Comparison of ENCODE assay signal across 27 mouse cellular contexts in the genomic region with DNA sequence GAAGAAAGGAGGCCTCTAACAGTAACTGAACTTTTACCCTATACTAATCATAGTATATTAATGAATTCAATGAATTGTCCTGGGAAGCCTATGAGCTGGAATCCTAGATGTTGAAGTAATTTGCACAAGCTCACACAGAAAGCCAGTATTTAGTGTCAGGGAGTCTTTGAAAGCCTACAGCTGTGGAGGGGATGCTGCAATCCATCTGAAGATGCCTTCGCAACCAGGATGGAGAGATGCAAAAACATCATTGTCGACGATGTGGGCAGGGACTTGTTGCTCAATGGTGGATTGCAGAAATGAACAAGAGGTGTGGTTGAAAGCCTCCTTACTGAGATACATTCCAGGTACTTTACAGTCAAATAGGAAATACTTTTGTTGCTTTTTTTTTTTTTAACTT. TPM values are rescaled to one million over a fixed set of nuclear protein-coding genes. Genes with fewer than 3 reads are reported as not detected.
"Had no signal": no experiment of that assay in that cellular context is flagged by ENCODE, and none has a peak within 500 bp of the region (broad histone marks: within the 10 kb centered on the region; RNA-seq: fewer than 3 reads in every experiment).

No protein-coding gene starts in this region.

- H3K9me3 ChIP-seq: liver, embryonic 13.5 days; liver, embryonic 15.5 days; lung, embryonic 15.5 days; midbrain, embryonic 10.5 days; midbrain, embryonic 12.5 days; neural tube, embryonic 12.5 days had no signal

- DNase-seq: liver, embryonic 13.5 days; liver, postnatal 0 days; lung, adult 2 months; lung, postnatal 14 days; midbrain, embryonic 14.5 days; right cerebral cortex, postnatal 14 days; right cerebral cortex, postnatal 4 days; spleen, adult 18-20 months; thymus, adult 18-20 months; thymus, postnatal 14 days; thymus, postnatal 36 days had no signal

- H3K27ac ChIP-seq: liver, embryonic 13.5 days; liver, embryonic 15.5 days; lung, embryonic 15.5 days; macrophage; midbrain, embryonic 10.5 days; midbrain, embryonic 12.5 days; neural tube, embryonic 12.5 days had no signal

- H3K9ac ChIP-seq: liver, embryonic 13.5 days; liver, embryonic 15.5 days; liver, postnatal 0 days; lung, embryonic 15.5 days; midbrain, embryonic 12.5 days; neural tube, embryonic 12.5 days had no signal

- ATAC-seq: liver, postnatal 0 days; midbrain, embryonic 16.5 days had no signal

- H3K36me3 ChIP-seq: liver, embryonic 13.5 days; liver, embryonic 15.5 days; lung, embryonic 15.5 days; midbrain, embryonic 10.5 days; midbrain, embryonic 12.5 days; neural tube, embryonic 12.5 days had no signal

- H3K4me2 ChIP-seq: liver, embryonic 11.5 days; liver, embryonic 13.5 days; liver, embryonic 15.5 days; lung, embryonic 15.5 days; midbrain, embryonic 12.5 days; neural tube, embryonic 12.5 days had no signal

- H3K4me1 ChIP-seq: liver, embryonic 13.5 days; liver, embryonic 15.5 days; lung, embryonic 15.5 days; midbrain, embryonic 12.5 days; neural tube, embryonic 12.5 days had no signal

- H3K4me3 ChIP-seq: liver, embryonic 13.5 days; liver, embryonic 15.5 days; lung, embryonic 15.5 days; midbrain, embryonic 10.5 days; midbrain, embryonic 12.5 days; neural tube, embryonic 12.5 days had no signal

RNA-seq across cellular contexts. Expression of a gene that starts 3.1 kb away (rescaled TPM):
- total RNA-seq: megakaryocyte progenitor cell, adult 5-6 weeks; megakaryocyte-erythroid progenitor cell, adult 5-6 weeks; monocyte, adult 5-6 weeks; neutrophil, adult 5-6 weeks had no signal
- polyA plus RNA-seq: liver, embryonic 11.5 days; liver, embryonic 13.5 days; liver, embryonic 15.5 days; liver, postnatal 0 days; macrophage; midbrain, embryonic 10.5 days; midbrain, embryonic 12.5 days; midbrain, embryonic 14.5 days; neural tube, embryonic 12.5 days; small intestine, adult 2 months had no signal

RNA-seq across cellular contexts. Expression of a gene that starts 42.5 kb away (rescaled TPM):
- total RNA-seq: megakaryocyte progenitor cell, adult 5-6 weeks; megakaryocyte-erythroid progenitor cell, adult 5-6 weeks; monocyte, adult 5-6 weeks; neutrophil, adult 5-6 weeks had no signal
- polyA plus RNA-seq: liver, embryonic 11.5 days; liver, embryonic 13.5 days; liver, embryonic 15.5 days; liver, postnatal 0 days; lung, adult 2 months; lung, embryonic 15.5 days; macrophage; midbrain, embryonic 10.5 days; midbrain, embryonic 12.5 days; midbrain, embryonic 14.5 days; midbrain, embryonic 16.5 days; neural tube, embryonic 12.5 days; neural tube, embryonic 14.5 days; small intestine, adult 2 months; stomach, embryonic 14.5 days; stomach, embryonic 16.5 days had no signal

RNA-seq across cellular contexts. Expression of a gene that starts 46.1 kb away (rescaled TPM):
- total RNA-seq: megakaryocyte progenitor cell, adult 5-6 weeks; megakaryocyte-erythroid progenitor cell, adult 5-6 weeks; monocyte, adult 5-6 weeks; neutrophil, adult 5-6 weeks had no signal
- polyA plus RNA-seq: liver, embryonic 11.5 days; liver, embryonic 13.5 days; liver, embryonic 15.5 days; liver, postnatal 0 days; lung, adult 2 months; lung, embryonic 15.5 days; macrophage; midbrain, embryonic 10.5 days; midbrain, embryonic 12.5 days; midbrain, embryonic 14.5 days; midbrain, embryonic 16.5 days; neural tube, embryonic 14.5 days; small intestine, adult 2 months; stomach, embryonic 14.5 days; stomach, embryonic 16.5 days had no signal
